Mouse (Mus musculus) embryonic fibroblast, embryonic 13.5 days (primary cell): ENCODE data around the gene Ccdc85c.

Source experiments
- CTCF ChIP-seq: IDR thresholded peaks from 2 replicates; pipeline ENCODE4 v1.5.1; 2011; ENCODE audit warnings: mild to moderate bottlenecking, control low read depth, low read length, moderate library complexity, borderline replicate concordance; ENCODE audit not compliant: insufficient read depth
- POLR2A ChIP-seq: IDR thresholded peaks from 2 replicates; pipeline ENCODE4 v1.6.1; 2011; ENCODE audit warnings: low read depth, mild to moderate bottlenecking, control low read depth, low read length, moderate library complexity

DNA sequence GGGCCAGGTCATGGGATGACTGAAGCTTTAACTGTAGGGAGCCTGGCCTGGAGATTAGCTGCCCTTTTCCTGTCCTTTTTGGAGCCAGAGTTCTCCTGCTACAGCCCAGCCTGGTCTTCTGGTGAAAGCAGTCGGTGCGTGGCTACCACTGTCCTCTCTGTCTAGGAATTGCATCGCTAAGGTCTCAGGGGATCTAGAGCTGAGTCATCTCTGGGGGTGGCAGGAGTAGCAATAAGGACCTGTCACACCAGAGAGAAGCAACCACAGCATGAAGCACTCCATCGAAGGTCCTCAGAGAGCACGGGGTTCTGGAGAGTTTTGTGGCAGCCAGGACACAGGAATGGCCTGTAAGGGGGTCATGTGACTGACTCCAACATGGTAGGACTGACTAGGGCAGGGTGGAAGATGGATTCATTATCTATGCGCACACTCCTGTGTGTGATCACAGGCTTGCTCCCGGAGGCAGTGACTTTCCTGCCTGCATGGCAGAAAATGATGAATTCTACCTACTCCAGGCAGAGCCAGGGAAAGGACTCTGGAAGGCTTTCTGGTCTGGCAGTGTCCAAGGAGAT lies 35.3 kb upstream of the Ccdc85c start:
- TF ChIP-seq CTCF (no peak), POLR2A (no peak)
